Mouse (Mus musculus) c-Kit-positive CD71-positive TER-119-negative erythroid progenitor cells, embryonic 14.5 days (primary cell): Measurements from ENCODE around the gene Gm8247.
"Not testable (repeated sequence)": the region's sequence is repeated elsewhere in the genome, so short reads cannot be mapped to it uniquely, and the experiment has no call there.

Experiments used
- DNase-seq: peaks from one replicate; pipeline ENCODE4 v3.0.0-alpha.2; 2013; ENCODE audit warnings: low read depth

The Gm8247 gene

GRCm38 (mm10) chr14:44582853-44583252 is at the start of gene Gm8247:
Gm8247 (plus strand) TSS chr14:44583153.
- not testable (repeated sequence) for DNase-seq

DNA sequence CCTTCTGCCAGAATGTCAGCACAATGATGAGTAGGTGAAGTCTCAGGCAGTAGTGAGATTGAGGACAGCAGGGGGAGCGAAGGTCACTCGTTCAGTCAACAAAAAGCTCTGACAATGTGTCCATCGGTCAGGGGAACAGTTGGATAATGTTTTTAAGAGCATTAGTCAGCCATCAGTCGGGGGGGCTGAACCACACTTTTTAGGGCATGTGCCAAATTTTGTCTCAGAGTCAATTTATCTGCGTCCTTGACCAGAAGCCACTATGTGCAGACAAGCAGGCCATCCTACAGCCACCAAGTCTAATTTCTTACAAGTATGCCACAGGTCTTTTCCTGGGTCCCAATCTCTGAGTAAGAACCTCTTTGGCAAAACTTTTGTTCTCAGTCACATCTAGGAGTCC is 35.0 kb upstream of the Gm8247 start:
- not testable (repeated sequence) for DNase-seq

DNA sequence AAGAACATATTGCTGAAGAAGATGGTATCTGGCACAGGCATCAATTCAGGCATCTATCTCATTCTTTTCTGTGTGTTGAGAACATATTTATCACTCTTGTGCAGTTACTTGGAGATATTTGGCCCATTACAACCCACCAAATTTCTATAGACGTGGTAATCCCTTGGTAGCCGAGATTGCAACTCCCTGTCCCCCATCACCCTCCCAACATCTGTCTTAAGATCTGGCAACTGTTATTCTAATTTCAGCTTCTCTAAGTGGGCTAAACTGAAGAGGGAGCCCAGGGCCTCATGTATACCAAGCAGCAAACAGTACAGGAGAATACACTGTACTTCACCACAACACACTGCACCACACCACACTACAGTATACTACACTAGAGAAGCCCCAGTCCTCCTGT is 8.8 kb downstream of the Gm8247 start:
- not testable (repeated sequence) for DNase-seq

DNA sequence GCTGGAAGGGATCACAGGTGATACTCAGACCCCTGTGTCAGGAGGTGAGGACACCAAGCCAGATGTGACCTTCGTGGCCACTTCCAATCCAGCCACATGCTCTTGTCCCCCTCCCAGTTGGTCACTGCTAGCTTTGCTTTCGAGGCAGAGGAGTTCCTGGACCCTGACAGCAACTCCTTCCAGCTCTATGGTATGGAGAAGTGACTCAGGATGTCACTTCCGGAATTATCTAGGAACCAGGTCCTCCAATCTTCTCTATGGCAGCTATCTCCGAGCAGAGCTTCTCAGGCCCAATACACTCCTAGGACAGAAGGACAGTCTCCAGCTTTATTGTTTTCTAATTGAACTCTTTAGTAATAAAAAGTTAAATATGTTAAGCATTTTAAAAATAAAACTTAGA is 44.8 kb downstream of the Gm8247 start, which contains the start of gene Gm5624:
TSS of gene Gm5624 (minus strand) at position 202 of the 400 bp plus-strand sequence.
- DNase-seq = not testable (repeated sequence)
